Mouse (Mus musculus) ZHBTc4 (cell line): ENCODE results near the gene Slc17a2.

Experiments
- DNase-seq: peaks from one replicate; pipeline ENCODE4 v3.0.0-alpha.2; 2011; ENCODE audit warnings: low read depth, low spot score

The Slc17a2 gene

GRCm38 (mm10) chr13:23792520-23792919 lies 14.3 kb upstream of the Slc17a2 start:
- DNase-seq = peak; percentile 59

GRCm38 (mm10) chr13:23799405-23799804 lies 7.4 kb upstream of the Slc17a2 start:
- DNase-seq = no peak

DNA sequence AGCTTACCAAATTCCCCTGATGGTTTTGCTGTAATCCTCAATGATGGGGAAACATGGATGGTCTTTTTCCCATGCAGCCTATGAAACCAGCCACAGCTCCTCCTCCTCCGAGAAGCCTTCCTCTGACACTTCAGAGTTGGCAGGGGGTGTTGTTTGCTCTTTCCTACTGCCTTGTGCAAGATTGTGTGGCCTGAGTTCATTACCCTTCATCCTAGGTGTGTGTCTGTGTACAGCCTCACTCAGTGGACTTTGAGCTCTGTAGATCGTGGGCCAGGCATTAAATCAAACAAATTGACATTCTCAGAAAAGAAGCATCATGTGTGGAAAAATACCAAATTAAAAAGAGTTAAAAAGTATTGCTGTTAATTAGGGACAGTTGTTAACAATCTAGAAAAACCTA lies 2.3 kb upstream of the Slc17a2 start:
- DNase-seq = no peak

DNA sequence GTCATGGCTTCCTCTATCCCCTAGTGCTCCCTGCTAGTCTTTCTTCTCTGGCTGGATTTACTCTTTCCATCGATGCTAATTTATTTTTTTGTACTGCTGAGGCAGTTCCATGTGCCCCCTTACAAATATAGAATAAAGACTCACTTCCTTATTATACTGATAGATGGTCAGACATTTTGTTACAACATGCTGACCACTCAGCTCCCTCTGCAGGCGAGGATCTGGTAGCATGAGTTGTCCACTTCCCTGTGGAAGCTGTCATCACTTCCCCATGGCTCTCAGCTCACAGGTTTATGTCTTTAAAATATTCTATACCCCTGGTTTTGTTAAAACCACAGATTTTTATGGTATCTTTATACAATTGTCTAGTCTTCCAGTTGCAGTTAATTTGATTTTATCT lies 9.4 kb downstream of the Slc17a2 start:
- no peak for DNase-seq

- DNase-seq = no peak
These were observed 13.6 kb downstream of the Slc17a2 start for GRCm38 (mm10) chr13:23820179-23820940.

DNA sequence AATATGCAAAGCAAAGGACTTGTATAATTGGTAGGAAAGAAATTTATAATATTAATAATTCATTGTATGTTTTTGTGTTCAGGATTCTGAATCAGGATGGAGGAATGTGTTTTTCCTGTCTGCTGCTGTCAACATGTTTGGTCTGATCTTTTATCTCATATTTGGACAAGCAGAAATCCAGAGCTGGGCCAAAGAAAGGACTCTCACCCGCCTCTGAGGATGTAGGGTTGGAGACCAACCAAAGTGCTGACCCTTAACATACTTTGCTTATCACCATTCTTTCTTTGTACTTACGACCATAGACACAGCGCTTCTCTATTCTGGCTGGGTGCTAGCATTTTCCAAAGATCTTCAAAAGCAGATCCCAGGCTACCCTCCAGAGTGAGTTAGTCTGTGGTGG lies 15.4 kb downstream of the Slc17a2 start:
- no peak for DNase-seq

- no peak for DNase-seq
These were observed 19.8 kb downstream of the Slc17a2 start for GRCm38 (mm10) chr13:23826606-23827005.

DNA sequence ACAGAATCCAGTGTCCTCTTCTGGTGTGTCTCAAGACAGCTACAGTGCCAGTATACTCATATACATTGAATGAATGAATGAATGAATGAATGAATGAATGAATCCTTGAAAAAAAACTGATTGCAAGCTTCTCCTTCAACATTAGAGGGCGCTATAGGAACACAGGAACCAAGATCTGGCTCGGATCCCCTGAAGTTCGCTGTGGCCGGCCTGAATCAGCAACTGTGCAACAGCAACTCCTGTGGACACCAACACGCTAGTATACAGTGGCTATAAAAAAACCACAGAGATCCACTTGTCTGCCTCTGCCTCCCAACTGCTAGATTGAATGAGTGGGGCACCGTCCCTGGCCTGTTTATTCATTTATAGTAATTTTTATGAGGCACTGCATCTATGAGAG lies 26.3 kb downstream of the Slc17a2 start:
- DNase-seq = peak; percentile 71

GRCm38 (mm10) chr13:23834836-23835235 lies 28.0 kb downstream of the Slc17a2 start:
- DNase-seq = no peak

GRCm38 (mm10) chr13:23836630-23837029 lies 29.8 kb downstream of the Slc17a2 start:
- DNase-seq = no peak

DNA sequence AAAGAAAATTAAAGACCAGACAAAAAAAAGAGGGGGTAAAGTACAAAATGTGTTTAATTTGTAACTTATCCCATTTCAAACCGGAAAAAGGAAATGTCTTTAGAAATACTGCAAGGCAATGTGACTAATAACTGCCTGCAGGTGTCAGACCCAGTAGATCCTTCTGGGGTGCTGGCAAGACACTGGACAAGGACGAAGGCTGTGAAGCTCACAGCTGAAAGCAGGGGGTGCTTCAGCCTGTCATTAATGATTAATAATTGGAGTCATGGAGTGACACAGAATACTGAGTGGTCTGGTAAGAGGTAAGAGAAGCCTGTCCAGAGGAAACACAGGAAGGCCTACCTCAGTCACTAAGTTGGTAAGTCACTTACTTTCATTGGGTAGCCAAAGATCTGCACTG lies 32.5 kb downstream of the Slc17a2 start, which contains the start of gene Slc17a3:
Gene Slc17a3 (plus strand): TSS at position 127 of the 400 bp plus-strand sequence.
- no peak for DNase-seq

DNA sequence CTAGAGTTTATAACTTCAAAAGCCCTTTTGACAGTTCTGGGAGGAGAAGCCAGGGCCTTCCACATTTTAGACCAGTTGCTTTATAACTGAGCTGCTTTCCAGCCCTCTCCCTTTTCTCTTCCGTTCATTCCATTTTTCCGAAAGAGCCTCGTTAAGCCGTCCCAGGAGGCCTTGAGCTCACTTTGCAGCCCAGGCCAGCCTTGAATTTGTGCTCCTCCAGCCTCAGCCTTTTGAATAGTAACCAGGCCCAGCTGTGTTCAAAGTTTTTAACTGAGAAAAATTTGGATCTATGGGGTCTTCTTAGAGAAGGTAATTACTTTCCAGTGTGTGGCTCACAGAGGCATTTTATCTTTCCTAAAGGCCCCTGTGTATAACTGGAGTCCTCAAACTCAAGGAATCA lies 39.1 kb downstream of the Slc17a2 start:
- DNase-seq = no peak

GRCm38 (mm10) chr13:23849299-23849698 lies 42.5 kb downstream of the Slc17a2 start:
- DNase-seq = no peak

GRCm38 (mm10) chr13:23856401-23856800 lies 49.6 kb downstream of the Slc17a2 start:
- DNase-seq = no peak

- DNase-seq = no peak
These were observed 55.0 kb downstream of the Slc17a2 start for GRCm38 (mm10) chr13:23861815-23862214.

GRCm38 (mm10) chr13:23864711-23865110 lies 57.9 kb downstream of the Slc17a2 start:
- no peak for DNase-seq

- no peak for DNase-seq
These were observed 59.4 kb downstream of the Slc17a2 start for GRCm38 (mm10) chr13:23866086-23866710.

- no peak for DNase-seq
These were observed 60.2 kb downstream of the Slc17a2 start for GRCm38 (mm10) chr13:23867000-23867399.

DNA sequence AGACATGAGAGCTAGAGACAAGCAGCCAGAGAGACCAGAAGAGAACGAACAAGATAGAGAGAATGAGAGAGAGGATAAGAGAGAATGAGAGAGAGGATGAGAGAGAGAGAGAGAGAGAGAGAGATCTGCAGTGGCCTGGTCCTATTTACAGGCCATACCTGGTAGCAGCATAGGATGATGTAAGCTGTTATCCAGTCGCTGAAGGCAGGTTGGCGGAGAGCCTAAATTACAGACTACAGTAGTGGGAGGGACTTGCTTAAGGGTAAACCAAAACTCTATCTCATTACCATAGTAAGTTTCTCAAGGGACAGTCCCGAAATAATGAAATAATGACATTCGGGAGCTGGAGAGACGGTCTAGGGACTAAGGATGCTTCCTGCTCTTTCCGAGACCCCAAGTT lies 60.6 kb downstream of the Slc17a2 start, which contains the start of gene Slc17a1:
Gene Slc17a1 (plus strand): TSS at position 346 of the 400 bp plus-strand sequence.
- DNase-seq = no peak

- no peak for DNase-seq
These were observed 62.2 kb downstream of the Slc17a2 start for GRCm38 (mm10) chr13:23868790-23869533.

- DNase-seq = no peak
These were observed 63.2 kb downstream of the Slc17a2 start for GRCm38 (mm10) chr13:23869996-23870395.

- no peak for DNase-seq
These were observed 66.3 kb downstream of the Slc17a2 start for GRCm38 (mm10) chr13:23873141-23873540.
